Mouse (Mus musculus) embryo, embryonic 11 days (tissue): ENCODE measurements around the gene Soga3.

Experiments
- DNase-seq: peaks from one replicate; pipeline ENCODE4 v3.0.0-alpha.2; 2015

Soga3 gene

DNA sequence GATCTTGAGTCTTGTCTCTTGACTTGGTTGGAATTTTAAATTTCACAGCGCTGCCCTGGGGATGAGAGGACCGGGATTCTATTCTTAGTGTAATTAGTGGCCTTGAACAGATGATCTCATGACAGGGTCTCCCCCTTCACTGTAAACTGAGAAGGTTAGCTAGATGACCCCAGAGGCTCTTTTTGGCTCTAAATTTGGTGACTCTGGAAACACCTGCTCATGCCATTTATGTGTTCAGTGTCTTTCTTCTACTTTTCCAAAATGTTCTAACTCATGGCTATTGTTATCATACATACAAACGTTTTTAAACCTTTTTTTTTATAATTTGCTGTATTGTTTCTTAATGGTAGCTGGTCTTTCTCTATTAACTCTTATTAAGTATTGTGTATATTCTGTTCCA, 65.1 kb downstream of the Soga3 start:
- DNase-seq, result no peak

- DNase-seq, result peak; percentile 82
These were observed 67.8 kb downstream of the Soga3 start, which contains the start of gene 9330159F19Rik for GRCm38 (mm10) chr10:29211453-29211852. 9330159F19Rik (plus strand) TSS chr10:29211606.

- DNase-seq, result peak; percentile 25
These were observed 70.0 kb downstream of the Soga3 start for GRCm38 (mm10) chr10:29213534-29214100.

GRCm38 (mm10) chr10:29216957-29217356, 73.3 kb downstream of the Soga3 start:
- DNase-seq, result no peak

- no peak for DNase-seq
These were observed 73.8 kb downstream of the Soga3 start for GRCm38 (mm10) chr10:29217451-29217850.

DNA sequence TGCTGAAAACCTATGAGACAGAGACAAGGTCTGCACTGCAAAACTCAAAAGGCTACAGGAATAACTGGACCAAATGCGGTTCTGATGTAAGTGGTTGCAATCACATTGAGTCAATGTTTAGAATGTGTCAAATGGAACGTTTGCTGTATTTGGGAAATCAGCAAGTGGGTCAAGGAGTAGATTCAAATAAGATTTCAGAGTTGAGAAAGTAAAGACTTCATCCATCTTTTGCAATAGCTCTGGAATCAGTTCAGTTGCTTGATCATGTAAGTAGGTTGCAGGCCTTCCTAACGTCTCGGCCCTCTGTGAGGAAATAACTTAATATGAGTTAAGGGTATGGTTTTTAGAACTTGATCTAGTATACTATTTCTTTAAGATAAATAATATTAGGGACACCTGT, 81.7 kb downstream of the Soga3 start:
- no peak for DNase-seq

GRCm38 (mm10) chr10:29231208-29231607, 87.6 kb downstream of the Soga3 start:
- no peak for DNase-seq
